Mouse (Mus musculus) ES-E14 (cell line): ENCODE data around the gene Kif13a.

ENCODE experiments used
- CHD2 ChIP-seq: IDR thresholded peaks from 2 replicates; pipeline ENCODE4 v1.6.1; 2014; ENCODE audit warnings: mild to moderate bottlenecking, low read depth, low read length, inconsistent platforms
- HCFC1 ChIP-seq: IDR thresholded peaks from 2 replicates; pipeline ENCODE4 v1.6.1; 2012; ENCODE audit warnings: low read length, inconsistent platforms, borderline replicate concordance; ENCODE audit not compliant: insufficient read depth
- MAFK ChIP-seq: IDR thresholded peaks from 2 replicates; pipeline ENCODE4 v1.6.1; 2014; ENCODE audit warnings: mild to moderate bottlenecking, low read depth, low read length, inconsistent platforms; ENCODE audit not compliant: insufficient read depth
- ZNF384 ChIP-seq: IDR thresholded peaks from 2 replicates; pipeline ENCODE4 v1.6.1; 2012; ENCODE audit warnings: low read depth, low read length, inconsistent platforms

DNA sequence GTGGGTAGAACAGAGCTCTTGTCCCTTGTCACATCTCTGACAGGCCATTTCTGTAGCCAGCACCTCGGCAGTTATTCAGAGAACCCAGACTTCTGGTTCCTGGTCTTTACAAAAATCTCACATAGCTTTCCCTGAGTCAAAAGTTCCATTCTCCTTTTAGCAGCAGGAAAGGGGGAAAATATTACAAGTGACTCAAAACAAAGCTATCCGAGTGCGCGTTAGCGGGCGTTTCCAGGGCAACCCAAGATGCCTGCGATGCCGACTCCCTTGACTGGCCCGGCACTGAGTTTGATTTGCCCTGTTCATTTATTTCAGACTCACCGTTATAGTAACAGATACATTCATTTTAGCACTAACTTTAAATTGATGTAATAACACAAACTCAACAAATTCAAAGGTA, 21.8 kb downstream of the Kif13a start:
- TF ChIP-seq ZNF384, result no peak
- no peak for TF ChIP-seq CHD2
- TF ChIP-seq HCFC1, result no peak
- TF ChIP-seq MAFK, result no peak
